Mouse (Mus musculus) mature B cell (primary cell): ENCODE results near the gene Olfr332.
"Not testable (repeated sequence)": the region's sequence is repeated elsewhere in the genome, so short reads cannot be mapped to it uniquely, and the experiment has no call there.

Source experiments
- in situ Hi-C: fragments of 300-500 bp; cut with MboI; formaldehyde crosslinking; loops from 2 replicates; pipeline ENCODE4 v1.14.3; 2019

Gene Olfr332

GRCm38 (mm10) chr11:58492455-58492854 is at the start of gene Olfr332:
Gene Olfr332, minus strand, starts transcription at chr11:58492555.
- in situ Hi-C loops: no loop called here

GRCm38 (mm10) chr11:58534736-58535135 is 42.4 kb upstream of the Olfr332 start, which contains the start of gene Olfr330:
Gene Olfr330, minus strand, starts transcription at chr11:58534836.
- in situ Hi-C loops: not testable (repeated sequence)

- in situ Hi-C loops: not testable (repeated sequence)
Observed at GRCm38 (mm10) chr11:58519756-58520155, 27.4 kb upstream of the Olfr332 start.

- in situ Hi-C loops: not testable (repeated sequence)
Observed at GRCm38 (mm10) chr11:58518916-58519315, 26.6 kb upstream of the Olfr332 start.

- in situ Hi-C loops: not testable (repeated sequence)
Observed at GRCm38 (mm10) chr11:58509058-58509457, 16.7 kb upstream of the Olfr332 start.

GRCm38 (mm10) chr11:58502472-58502871 is 10.1 kb upstream of the Olfr332 start, which contains the start of gene Olfr331:
Gene Olfr331, minus strand, starts transcription at chr11:58502572.
- in situ Hi-C loops: not testable (repeated sequence)

- in situ Hi-C loops: no loop called here
Observed at GRCm38 (mm10) chr11:58499290-58499689, 6.9 kb upstream of the Olfr332 start.

GRCm38 (mm10) chr11:58498761-58499160 is 6.4 kb upstream of the Olfr332 start:
- in situ Hi-C loops: no loop called here

GRCm38 (mm10) chr11:58462170-58462569 is 30.2 kb downstream of the Olfr332 start, which contains the start of gene Olfr30:
Gene Olfr30, minus strand, starts transcription at chr11:58462270.
- in situ Hi-C loops: no loop called here

GRCm38 (mm10) chr11:58453592-58453991 is 38.8 kb downstream of the Olfr332 start:
- in situ Hi-C loops: no loop called here

- in situ Hi-C loops: no loop called here
Observed at GRCm38 (mm10) chr11:58452759-58453158, 39.6 kb downstream of the Olfr332 start, which contains the start of gene Lypd9. Gene Lypd9, minus strand, starts transcription at chr11:58452923.
